Mouse (Mus musculus) cerebellum, adult 2 months (tissue): ENCODE data around the gene Akap8.

Experiments used
- CTCF ChIP-seq: fragments of 200-500 bp; IDR thresholded peaks from 2 replicates; pipeline ENCODE4 v1.5.1; 2011; ENCODE audit warnings: low read depth, mild to moderate bottlenecking, control low read depth, low read length, moderate library complexity, borderline replicate concordance; ENCODE audit not compliant: insufficient read depth
- POLR2A ChIP-seq: fragments of 200-500 bp; IDR thresholded peaks from 2 replicates; pipeline ENCODE4 v1.6.1; 2011; ENCODE audit warnings: low read length, control low read depth, borderline replicate concordance; ENCODE audit not compliant: insufficient read depth

- no peak for TF ChIP-seq POLR2A
- no peak for TF ChIP-seq CTCF
Observed at GRCm38 (mm10) chr17:32364850-32365249, 43.8 kb upstream of the Akap8 start.
